Mouse (Mus musculus): ENCODE results near the gene Zbed4. TPM values are rescaled to one million over a fixed set of nuclear protein-coding genes. Genes with fewer than 3 reads are reported as not detected.
A peak's percentile ranks its signal among the peaks of the same experiment; 100 is the strongest.

The Zbed4 gene
- total and polyA plus RNA-seq, 2 experiments from 2014 or later = 6.1 to 28.7 TPM

- H3K27me3 ChIP-seq (ENCODE audit: insufficient read depth, low read length) = no peaks in the 10 kb centered on the region
- H3K4me2 ChIP-seq (ENCODE audit: low read depth) = no peak overlapping the region
- no peak for ATAC-seq
- H3K4me1 ChIP-seq (ENCODE audit: insufficient read depth) = no peaks in the 10 kb centered on the region
- peaks cover 66% of the 10 kb centered on the region for H3K36me3 ChIP-seq (ENCODE audit: insufficient read depth)
- H3K27ac ChIP-seq (ENCODE audit: low read depth, low read length) = no peak overlapping the region
- 88% methylated on average over 5 of the region's 5 CpGs for WGBS
- H3K9me3 ChIP-seq (ENCODE audit: low read length) = no peaks in the 10 kb centered on the region
- no peak overlapping the region for H3K9ac ChIP-seq
- TF ChIP-seq CTCF (IDR thresholded peaks at IDR 0.05; ENCODE audit: low read depth) = no peak
- no peak overlapping the region for H3K4me3 ChIP-seq (ENCODE audit: low read depth, low read length)
- DNase-seq = no peak
Observed at GRCm38 (mm10) chr15:88725036-88725435, 26.4 kb upstream of the Zbed4 start.

GRCm38 (mm10) chr15:88727204-88727603, 24.3 kb upstream of the Zbed4 start:
- peaks cover 9% of the 10 kb centered on the region for H3K4me1 ChIP-seq (ENCODE audit: insufficient read depth)
- H3K36me3 ChIP-seq (ENCODE audit: insufficient read depth) = peaks cover 66% of the 10 kb centered on the region
- 92% methylated on average over 3 of the region's 3 CpGs for WGBS
- no peaks in the 10 kb centered on the region for H3K9me3 ChIP-seq (ENCODE audit: low read length)
- no peak overlapping the region for H3K4me2 ChIP-seq (ENCODE audit: low read depth)
- H3K9ac ChIP-seq = no peak overlapping the region
- no peak overlapping the region for H3K4me3 ChIP-seq (ENCODE audit: low read depth, low read length)
- ATAC-seq (no peak), DNase-seq (no peak)
- H3K27me3 ChIP-seq (ENCODE audit: insufficient read depth, low read length) = no peaks in the 10 kb centered on the region
- no peak for TF ChIP-seq CTCF (IDR thresholded peaks at IDR 0.05; ENCODE audit: low read depth)
- H3K27ac ChIP-seq (ENCODE audit: low read depth, low read length) = no peak overlapping the region

GRCm38 (mm10) chr15:88730717-88731116, 20.7 kb upstream of the Zbed4 start:
- Histone ChIP-seq H3K4me2 (ENCODE audit: low read depth) (no peak overlapping the region), H3K27me3 (ENCODE audit: insufficient read depth, low read length) (no peaks in the 10 kb centered on the region), H3K4me1 (ENCODE audit: insufficient read depth) (peaks cover 14% of the 10 kb centered on the region), H3K27ac (ENCODE audit: low read depth, low read length) (no peak overlapping the region), H3K36me3 (ENCODE audit: insufficient read depth) (peaks cover 36% of the 10 kb centered on the region), H3K4me3 (ENCODE audit: low read depth, low read length) (no peak overlapping the region), H3K9me3 (ENCODE audit: low read length) (no peaks in the 10 kb centered on the region), H3K9ac (no peak overlapping the region)
- DNase-seq (no peak), ATAC-seq (no peak)
- WGBS = 75% methylated on average over 3 of the region's 3 CpGs
- TF ChIP-seq CTCF (IDR thresholded peaks at IDR 0.05; ENCODE audit: low read depth) = no peak

DNA sequence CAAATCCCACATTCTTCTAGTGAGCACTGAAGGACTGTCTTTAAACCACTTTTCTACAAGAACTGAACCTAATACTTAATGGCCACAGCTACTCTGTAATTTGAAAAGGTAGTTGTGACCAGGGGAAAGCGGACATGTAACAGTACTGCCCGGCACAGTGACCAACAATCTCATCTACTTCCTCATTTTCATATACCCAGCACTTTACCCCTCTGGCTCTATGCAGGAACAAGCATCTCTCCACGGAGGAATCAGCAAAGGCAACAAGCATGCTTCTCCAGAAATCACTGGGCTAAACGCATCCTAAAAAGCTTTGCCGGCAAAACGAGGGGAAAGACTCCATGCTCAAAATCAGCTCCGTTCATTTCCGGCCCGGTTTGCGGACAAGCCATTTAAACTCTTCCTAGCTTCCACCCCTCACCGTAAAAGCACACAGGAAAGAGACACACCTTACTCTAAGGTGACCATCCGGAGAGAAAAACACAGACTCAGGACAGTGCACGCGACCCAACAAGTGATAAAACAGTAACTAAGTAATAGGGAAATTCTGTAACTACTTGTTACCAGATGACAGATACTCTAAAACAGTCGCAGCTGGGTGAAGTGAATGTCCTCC, 18.9 kb upstream of the Zbed4 start:
- Histone ChIP-seq H3K4me1 (ENCODE audit: insufficient read depth) (peaks cover 14% of the 10 kb centered on the region), H3K9me3 (ENCODE audit: low read length) (no peaks in the 10 kb centered on the region), H3K27ac (ENCODE audit: low read depth, low read length) (no peak overlapping the region), H3K9ac (peak overlapping the region; percentile 88), H3K27me3 (ENCODE audit: insufficient read depth, low read length) (no peaks in the 10 kb centered on the region), H3K36me3 (ENCODE audit: insufficient read depth) (peaks cover 26% of the 10 kb centered on the region), H3K4me2 (ENCODE audit: low read depth) (peak overlapping the region; percentile 59), H3K4me3 (ENCODE audit: low read depth, low read length) (peak overlapping the region; percentile 97)
- DNase-seq = no peak
- WGBS = 28% methylated on average over 15 of the region's 15 CpGs
- ATAC-seq = no peak
- no peak for TF ChIP-seq CTCF (IDR thresholded peaks at IDR 0.05; ENCODE audit: low read depth)

DNA sequence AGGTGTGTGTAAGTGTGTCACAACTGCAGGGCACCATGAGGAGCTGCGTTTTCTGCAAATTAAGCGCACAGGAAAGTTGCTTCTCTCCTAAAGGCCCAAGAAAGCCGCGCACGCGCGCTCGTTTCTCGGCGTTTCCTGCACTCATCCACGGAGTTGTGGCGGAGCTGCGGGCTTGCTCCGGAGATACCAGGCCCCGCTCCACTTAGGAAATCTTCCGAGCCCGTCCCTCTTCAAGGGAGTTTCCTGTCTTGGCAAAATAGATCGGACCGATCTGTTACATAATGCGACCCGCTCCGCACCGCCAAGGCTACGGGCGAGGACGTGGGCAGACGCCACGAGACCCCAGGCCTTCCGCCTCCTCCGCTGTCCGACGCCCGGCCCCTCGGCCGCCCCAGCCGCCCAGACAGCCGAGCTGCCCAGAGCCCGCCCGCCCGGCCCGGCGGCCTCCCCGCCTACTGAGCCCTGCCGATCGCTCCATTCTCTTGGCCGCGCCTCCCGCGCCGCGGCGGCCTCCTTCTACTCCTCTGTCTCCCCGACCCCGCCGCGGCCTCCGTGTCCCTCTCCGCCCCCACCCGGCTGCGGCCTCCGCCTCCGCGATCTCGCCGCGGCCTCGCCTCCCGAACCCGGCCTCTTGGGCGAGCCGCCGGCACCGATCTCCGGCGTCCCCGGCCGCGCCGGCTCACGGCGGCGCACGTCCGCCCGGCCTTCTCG, 18.3 kb upstream of the Zbed4 start:
- Histone ChIP-seq H3K4me3 (ENCODE audit: low read depth, low read length) (peak overlapping the region; percentile 97), H3K36me3 (ENCODE audit: insufficient read depth) (peaks cover 23% of the 10 kb centered on the region), H3K9me3 (ENCODE audit: low read length) (no peaks in the 10 kb centered on the region), H3K27ac (ENCODE audit: low read depth, low read length) (peak overlapping the region; percentile 92), H3K4me2 (ENCODE audit: low read depth) (peak overlapping the region; percentile 59), H3K27me3 (ENCODE audit: insufficient read depth, low read length) (no peaks in the 10 kb centered on the region), H3K9ac (peak overlapping the region; percentile 88), H3K4me1 (ENCODE audit: insufficient read depth) (peaks cover 14% of the 10 kb centered on the region)
- TF ChIP-seq CTCF (IDR thresholded peaks at IDR 0.05; ENCODE audit: low read depth) = no peak
- 3% methylated on average over 78 of the region's 86 CpGs for WGBS
- ATAC-seq (peak; percentile 59), DNase-seq (peak; percentile 79)

- peak; percentile 93 for ATAC-seq
- WGBS = under 1% methylated on average over 57 of the region's 103 CpGs
- Histone ChIP-seq H3K9ac (peak within 1 kb of the TSS; percentile 88), H3K27ac (ENCODE audit: low read depth, low read length) (peak within 1 kb of the TSS; percentile 92), H3K4me2 (ENCODE audit: low read depth) (peak within 1 kb of the TSS; percentile 59), H3K27me3 (ENCODE audit: insufficient read depth, low read length) (no peaks in the 10 kb centered on the region), H3K36me3 (ENCODE audit: insufficient read depth) (peaks cover 16% of the 10 kb centered on the region), H3K9me3 (ENCODE audit: low read length) (no peaks in the 10 kb centered on the region), H3K4me1 (ENCODE audit: insufficient read depth) (peaks cover 14% of the 10 kb centered on the region), H3K4me3 (ENCODE audit: low read depth, low read length) (peak within 1 kb of the TSS; percentile 97)
- no peak for TF ChIP-seq CTCF (IDR thresholded peaks at IDR 0.05; ENCODE audit: low read depth)
- peak; percentile 87 for DNase-seq
Observed at GRCm38 (mm10) chr15:88733834-88734571, 17.5 kb upstream of the Zbed4 start, which contains the start of gene Brd1. Gene Brd1 (minus strand): TSS chr15:88734233.

- ATAC-seq (no peak), DNase-seq (no peak)
- 78% methylated on average over 4 of the region's 4 CpGs for WGBS
- no peak overlapping the region for H3K4me3 ChIP-seq (ENCODE audit: low read depth, low read length)
- no peak for TF ChIP-seq CTCF (IDR thresholded peaks at IDR 0.05; ENCODE audit: low read depth)
- H3K27me3 ChIP-seq (ENCODE audit: insufficient read depth, low read length) = no peaks in the 10 kb centered on the region
- peaks cover 13% of the 10 kb centered on the region for H3K4me1 ChIP-seq (ENCODE audit: insufficient read depth)
- H3K9ac ChIP-seq = no peak overlapping the region
- H3K4me2 ChIP-seq (ENCODE audit: low read depth) = no peak overlapping the region
- H3K9me3 ChIP-seq (ENCODE audit: low read length) = no peaks in the 10 kb centered on the region
- H3K27ac ChIP-seq (ENCODE audit: low read depth, low read length) = no peak overlapping the region
- H3K36me3 ChIP-seq (ENCODE audit: insufficient read depth) = no peaks in the 10 kb centered on the region
Observed at GRCm38 (mm10) chr15:88736166-88736565, 15.3 kb upstream of the Zbed4 start.
